Mouse (Mus musculus): Measurements from ENCODE around the gene Gls. TPM values are rescaled to one million over a fixed set of nuclear protein-coding genes. Genes with fewer than 3 reads are reported as not detected.
A peak's percentile ranks its signal among the peaks of the same experiment; 100 is the strongest.

Gene Gls
- total and polyA plus RNA-seq, 3 experiments = 148 to 358 (median 311) TPM

DNA sequence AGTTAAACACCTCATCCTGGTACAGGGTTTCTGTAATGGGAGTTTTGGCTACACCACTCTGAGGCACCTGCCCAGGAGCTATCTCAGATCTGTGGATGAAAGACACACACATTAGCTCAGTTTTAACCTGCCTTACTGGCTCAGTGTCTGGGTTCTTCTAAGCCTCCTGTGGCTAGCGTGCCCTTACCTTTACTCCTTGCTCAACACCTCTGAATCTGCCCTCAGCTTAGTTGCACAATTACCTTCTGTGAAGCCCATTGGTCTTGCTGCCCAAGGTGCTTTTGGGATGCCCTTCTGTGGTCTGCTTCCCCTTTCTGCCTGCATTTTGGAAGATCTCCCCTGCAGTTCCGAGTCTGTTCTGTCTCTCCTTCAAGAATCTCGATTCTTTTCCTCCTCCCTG is 108.2 kb downstream of the Gls start:
- TF ChIP-seq GATA1 (IDR thresholded peaks at IDR 0.05; ENCODE audit: borderline replicate concordance, low read length) = no peak
- no peak for TF ChIP-seq GATA2 (IDR thresholded peaks at IDR 0.05; ENCODE audit: borderline replicate concordance, low read depth, low read length)
- no peak for TF ChIP-seq CTCF (IDR thresholded peaks at IDR 0.05; ENCODE audit: low read depth, low read length)
- no peak for TF ChIP-seq POLR2AphosphoS5 (IDR thresholded peaks at IDR 0.05; ENCODE audit: insufficient replicate concordance, low read depth, low read length)
- no peak for TF ChIP-seq TAL1 (conservative IDR thresholded peaks at IDR 0.05; ENCODE audit: low read depth, low read length)
- Histone ChIP-seq H3K4me1 (ENCODE audit: insufficient read depth, low read depth, low read length) (peaks cover 10% of the 10 kb centered on the region), H3K4me3 (ENCODE audit: low read depth, low read length) (no peak overlapping the region), H3K9me3 (replicated peaks) (no peaks in the 10 kb centered on the region), H3K27me3 (ENCODE audit: insufficient read depth, low read length) (no peaks in the 10 kb centered on the region), H3K36me3 (replicated peaks) (peaks cover 80% of the 10 kb centered on the region)
- DNase-seq (ENCODE audit: low spot score) = no peak
- no peak for ATAC-seq (ENCODE audit: extremely low read depth, insufficient number of reproducible peaks, low FRiP score, poor library complexity, severe bottlenecking)

DNA sequence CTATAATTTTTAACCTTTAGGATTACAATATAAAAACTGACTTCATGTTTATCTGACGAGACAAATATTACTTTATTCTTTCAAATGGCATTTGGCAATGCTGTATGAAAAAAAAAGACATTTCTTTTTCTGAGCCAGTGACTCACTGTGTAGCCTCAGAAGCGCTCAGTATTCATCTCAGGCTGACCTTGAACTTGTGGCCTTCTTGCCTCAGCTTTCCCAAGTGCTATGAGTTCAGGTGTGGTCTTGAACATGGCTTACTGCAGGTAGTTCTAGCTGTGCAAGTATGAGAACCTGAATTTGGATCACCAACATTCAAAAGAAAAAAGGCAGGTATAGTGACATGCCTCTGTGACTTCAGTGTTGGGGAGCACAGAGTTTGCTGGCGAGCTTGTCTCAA is 112.0 kb downstream of the Gls start:
- Histone ChIP-seq H3K9me3 (replicated peaks) (no peaks in the 10 kb centered on the region), H3K4me3 (ENCODE audit: low read depth, low read length) (no peak overlapping the region), H3K27me3 (ENCODE audit: insufficient read depth, low read length) (no peaks in the 10 kb centered on the region), H3K36me3 (replicated peaks) (peaks cover 52% of the 10 kb centered on the region), H3K4me1 (ENCODE audit: insufficient read depth, low read depth, low read length) (peaks cover 20% of the 10 kb centered on the region)
- TF ChIP-seq TAL1 (conservative IDR thresholded peaks at IDR 0.05; ENCODE audit: low read depth, low read length) = no peak
- no peak for TF ChIP-seq CTCF (IDR thresholded peaks at IDR 0.05; ENCODE audit: low read depth, low read length)
- no peak for TF ChIP-seq POLR2AphosphoS5 (IDR thresholded peaks at IDR 0.05; ENCODE audit: insufficient replicate concordance, low read depth, low read length)
- TF ChIP-seq GATA2 (IDR thresholded peaks at IDR 0.05; ENCODE audit: borderline replicate concordance, low read depth, low read length) = no peak
- no peak for TF ChIP-seq GATA1 (IDR thresholded peaks at IDR 0.05; ENCODE audit: borderline replicate concordance, low read length)
- DNase-seq (ENCODE audit: low spot score) (no peak), ATAC-seq (ENCODE audit: extremely low read depth, insufficient number of reproducible peaks, low FRiP score, poor library complexity, severe bottlenecking) (no peak)

DNA sequence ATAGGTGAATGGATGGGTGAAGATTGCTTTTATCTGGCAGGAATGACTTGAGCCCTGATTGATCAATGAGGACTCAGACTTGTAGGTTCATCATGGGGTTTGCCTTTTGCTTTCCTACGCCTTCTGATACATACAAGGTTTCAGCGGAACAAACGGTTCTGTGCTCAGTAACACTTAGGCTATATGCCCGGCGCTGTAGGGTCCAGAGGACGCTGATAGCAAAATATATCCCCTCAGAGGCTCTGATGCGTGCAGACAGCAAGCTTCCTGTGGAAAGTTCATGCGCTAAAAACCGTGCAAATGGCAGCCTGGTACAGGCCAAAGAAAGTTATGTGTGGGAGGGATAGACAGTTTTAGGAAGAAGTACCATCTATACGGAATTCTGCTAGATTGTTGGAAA is 112.8 kb downstream of the Gls start:
- Histone ChIP-seq H3K36me3 (replicated peaks) (peaks cover 45% of the 10 kb centered on the region), H3K4me1 (ENCODE audit: insufficient read depth, low read depth, low read length) (peaks cover 25% of the 10 kb centered on the region), H3K27me3 (ENCODE audit: insufficient read depth, low read length) (no peaks in the 10 kb centered on the region), H3K9me3 (replicated peaks) (no peaks in the 10 kb centered on the region), H3K4me3 (ENCODE audit: low read depth, low read length) (peak overlapping the region; percentile 85)
- no peak for ATAC-seq (ENCODE audit: extremely low read depth, insufficient number of reproducible peaks, low FRiP score, poor library complexity, severe bottlenecking)
- DNase-seq (ENCODE audit: low spot score) = no peak
- TF ChIP-seq POLR2AphosphoS5 (IDR thresholded peaks at IDR 0.05; ENCODE audit: insufficient replicate concordance, low read depth, low read length) (no peak), CTCF (IDR thresholded peaks at IDR 0.05; ENCODE audit: low read depth, low read length) (no peak), TAL1 (conservative IDR thresholded peaks at IDR 0.05; ENCODE audit: low read depth, low read length) (no peak), GATA2 (IDR thresholded peaks at IDR 0.05; ENCODE audit: borderline replicate concordance, low read depth, low read length) (no peak), GATA1 (IDR thresholded peaks at IDR 0.05; ENCODE audit: borderline replicate concordance, low read length) (no peak)

DNA sequence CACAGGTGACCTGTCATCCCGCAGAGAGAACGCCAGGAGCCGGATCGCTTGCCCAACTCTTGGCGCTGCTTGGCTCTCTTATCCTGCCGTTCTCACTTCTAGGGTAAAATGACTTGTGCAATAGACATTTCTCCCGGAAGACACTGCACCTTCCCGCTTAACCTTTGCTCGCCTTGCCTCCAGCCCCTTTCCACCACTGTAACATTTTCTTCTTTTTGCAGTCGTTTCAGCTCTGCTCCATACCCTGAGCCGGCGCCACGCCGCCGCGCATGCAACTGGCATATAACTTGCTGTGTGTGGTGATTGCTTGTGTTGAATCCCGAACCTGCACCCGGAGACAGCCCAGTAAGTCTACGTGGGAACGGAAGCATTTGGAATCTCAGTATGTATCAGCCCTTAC is 113.3 kb downstream of the Gls start:
- TF ChIP-seq TAL1 (conservative IDR thresholded peaks at IDR 0.05; ENCODE audit: low read depth, low read length) = no peak
- no peak for TF ChIP-seq GATA1 (IDR thresholded peaks at IDR 0.05; ENCODE audit: borderline replicate concordance, low read length)
- TF ChIP-seq POLR2AphosphoS5 (IDR thresholded peaks at IDR 0.05; ENCODE audit: insufficient replicate concordance, low read depth, low read length) = no peak
- no peak for TF ChIP-seq CTCF (IDR thresholded peaks at IDR 0.05; ENCODE audit: low read depth, low read length)
- peaks cover 40% of the 10 kb centered on the region for H3K36me3 ChIP-seq (replicated peaks)
- H3K4me3 ChIP-seq (ENCODE audit: low read depth, low read length) = peak overlapping the region; percentile 85
- no peak for ATAC-seq (ENCODE audit: extremely low read depth, insufficient number of reproducible peaks, low FRiP score, poor library complexity, severe bottlenecking)
- H3K4me1 ChIP-seq (ENCODE audit: insufficient read depth, low read depth, low read length) = peaks cover 25% of the 10 kb centered on the region
- no peaks in the 10 kb centered on the region for H3K9me3 ChIP-seq (replicated peaks)
- H3K27me3 ChIP-seq (ENCODE audit: insufficient read depth, low read length) = no peaks in the 10 kb centered on the region
- peak; percentile 40 for DNase-seq (ENCODE audit: low spot score)

DNA sequence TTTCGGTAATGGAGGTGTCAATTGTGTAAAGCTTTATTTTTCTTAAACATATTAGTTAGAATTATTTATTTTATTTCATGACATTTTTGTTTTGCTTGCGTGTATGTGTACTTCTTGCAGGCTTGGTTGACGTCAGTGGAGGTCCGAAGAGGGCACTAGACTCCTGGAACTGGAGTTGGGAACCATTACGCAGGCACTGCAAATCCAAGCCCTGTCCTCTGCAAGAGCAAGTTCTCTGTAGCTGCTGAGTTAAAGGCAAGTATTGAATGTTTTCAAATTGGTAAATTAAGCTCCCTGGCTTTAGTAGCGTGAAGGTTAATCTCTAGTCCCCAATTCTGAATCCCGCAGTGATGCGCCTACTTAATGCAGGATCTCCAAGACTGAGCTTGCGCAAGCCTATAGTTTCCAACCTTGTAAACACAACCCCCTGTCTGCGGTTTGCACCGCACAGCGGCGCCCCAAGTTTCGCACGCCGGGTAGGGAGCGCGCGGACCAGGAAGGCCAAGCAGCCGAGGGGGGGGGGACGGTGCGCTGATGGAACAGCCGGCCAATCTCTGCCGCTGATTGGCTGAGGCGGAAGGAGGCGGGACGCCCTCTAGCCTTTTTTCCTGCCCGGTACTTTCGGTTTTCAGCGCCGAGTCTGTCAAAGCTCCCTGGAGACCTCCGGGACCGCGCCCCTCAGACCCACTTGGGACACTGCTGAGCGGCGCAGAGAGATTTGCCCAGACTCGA is 114.0 kb downstream of the Gls start, which contains the start of gene Stat1:
Stat1 (plus strand) TSS at position 581 of the 732 bp plus-strand sequence.
- H3K4me3 ChIP-seq (ENCODE audit: low read depth, low read length) = peak within 1 kb of the TSS; percentile 85
- peak; percentile 83 for ATAC-seq (ENCODE audit: extremely low read depth, insufficient number of reproducible peaks, low FRiP score, poor library complexity, severe bottlenecking)
- H3K9me3 ChIP-seq (replicated peaks) = no peaks in the 10 kb centered on the region
- H3K36me3 ChIP-seq (replicated peaks) = peaks cover 33% of the 10 kb centered on the region
- TF ChIP-seq TAL1 (conservative IDR thresholded peaks at IDR 0.05; ENCODE audit: low read depth, low read length) (no peak), POLR2AphosphoS5 (IDR thresholded peaks at IDR 0.05; ENCODE audit: insufficient replicate concordance, low read depth, low read length) (no peak), GATA2 (IDR thresholded peaks at IDR 0.05; ENCODE audit: borderline replicate concordance, low read depth, low read length) (no peak), CTCF (IDR thresholded peaks at IDR 0.05; ENCODE audit: low read depth, low read length) (no peak), GATA1 (IDR thresholded peaks at IDR 0.05; ENCODE audit: borderline replicate concordance, low read length) (no peak)
- H3K4me1 ChIP-seq (ENCODE audit: insufficient read depth, low read depth, low read length) = peaks cover 27% of the 10 kb centered on the region
- peak; percentile 99 for DNase-seq (ENCODE audit: low spot score)
- H3K27me3 ChIP-seq (ENCODE audit: insufficient read depth, low read length) = no peaks in the 10 kb centered on the region

DNA sequence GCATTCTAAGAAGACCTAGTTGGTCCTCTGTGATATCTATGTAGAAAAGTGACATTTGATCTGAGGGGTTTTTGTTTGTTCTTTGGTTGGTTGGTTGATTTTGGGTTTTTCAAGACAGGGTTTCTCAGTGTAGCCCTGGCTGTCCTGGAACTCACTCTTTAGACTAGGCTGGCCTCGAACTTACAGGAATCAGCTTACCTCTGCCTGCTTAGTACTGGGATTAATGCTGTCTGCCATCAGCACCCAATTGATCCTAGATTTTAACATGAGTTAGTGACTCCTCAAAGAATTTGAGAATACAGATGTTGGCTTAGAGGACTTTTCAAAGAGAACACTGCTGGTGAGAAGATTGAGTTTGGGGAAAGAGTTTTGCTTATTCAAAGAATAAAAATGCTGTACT is 115.3 kb downstream of the Gls start:
- H3K4me1 ChIP-seq (ENCODE audit: insufficient read depth, low read depth, low read length) = peaks cover 34% of the 10 kb centered on the region
- no peaks in the 10 kb centered on the region for H3K27me3 ChIP-seq (ENCODE audit: insufficient read depth, low read length)
- H3K9me3 ChIP-seq (replicated peaks) = no peaks in the 10 kb centered on the region
- DNase-seq (ENCODE audit: low spot score) = no peak
- H3K36me3 ChIP-seq (replicated peaks) = peaks cover 22% of the 10 kb centered on the region
- H3K4me3 ChIP-seq (ENCODE audit: low read depth, low read length) = no peak overlapping the region
- no peak for ATAC-seq (ENCODE audit: extremely low read depth, insufficient number of reproducible peaks, low FRiP score, poor library complexity, severe bottlenecking)
- no peak for TF ChIP-seq POLR2AphosphoS5 (IDR thresholded peaks at IDR 0.05; ENCODE audit: insufficient replicate concordance, low read depth, low read length)
- TF ChIP-seq CTCF (IDR thresholded peaks at IDR 0.05; ENCODE audit: low read depth, low read length) = no peak
- no peak for TF ChIP-seq GATA1 (IDR thresholded peaks at IDR 0.05; ENCODE audit: borderline replicate concordance, low read length)
- no peak for TF ChIP-seq GATA2 (IDR thresholded peaks at IDR 0.05; ENCODE audit: borderline replicate concordance, low read depth, low read length)
- no peak for TF ChIP-seq TAL1 (conservative IDR thresholded peaks at IDR 0.05; ENCODE audit: low read depth, low read length)

Data from G1E (cell line).